Mouse (Mus musculus): ENCODE measurements at regions not wholly inside any gene's neighbourhood (a gene's known extent, or its start where the extent isn't known, plus 50 kb on each side); places are given as distances from the start of the nearest gene placed in this dataset.

DNA sequence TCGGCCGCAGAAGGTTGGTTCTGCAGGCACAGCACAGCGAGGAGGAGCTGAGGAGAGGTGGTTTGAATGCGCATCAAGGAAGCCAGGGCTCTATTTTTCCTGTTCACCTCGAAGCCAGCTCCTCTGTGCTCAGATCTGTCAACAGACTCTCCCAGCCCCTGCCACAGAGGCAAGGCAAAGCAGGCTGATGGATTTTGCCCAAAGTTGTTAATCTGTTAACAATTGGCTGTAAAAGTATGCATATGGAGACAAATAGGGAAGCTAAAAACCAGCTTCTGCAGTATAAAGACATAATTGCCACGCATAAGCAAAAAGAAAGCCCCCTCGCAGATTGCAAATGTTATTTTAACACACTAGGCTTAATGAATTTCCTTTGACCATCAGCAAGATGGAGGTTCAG, 343.3 kb upstream of the Kif2a start:
- no peak for DNase-seq

DNA sequence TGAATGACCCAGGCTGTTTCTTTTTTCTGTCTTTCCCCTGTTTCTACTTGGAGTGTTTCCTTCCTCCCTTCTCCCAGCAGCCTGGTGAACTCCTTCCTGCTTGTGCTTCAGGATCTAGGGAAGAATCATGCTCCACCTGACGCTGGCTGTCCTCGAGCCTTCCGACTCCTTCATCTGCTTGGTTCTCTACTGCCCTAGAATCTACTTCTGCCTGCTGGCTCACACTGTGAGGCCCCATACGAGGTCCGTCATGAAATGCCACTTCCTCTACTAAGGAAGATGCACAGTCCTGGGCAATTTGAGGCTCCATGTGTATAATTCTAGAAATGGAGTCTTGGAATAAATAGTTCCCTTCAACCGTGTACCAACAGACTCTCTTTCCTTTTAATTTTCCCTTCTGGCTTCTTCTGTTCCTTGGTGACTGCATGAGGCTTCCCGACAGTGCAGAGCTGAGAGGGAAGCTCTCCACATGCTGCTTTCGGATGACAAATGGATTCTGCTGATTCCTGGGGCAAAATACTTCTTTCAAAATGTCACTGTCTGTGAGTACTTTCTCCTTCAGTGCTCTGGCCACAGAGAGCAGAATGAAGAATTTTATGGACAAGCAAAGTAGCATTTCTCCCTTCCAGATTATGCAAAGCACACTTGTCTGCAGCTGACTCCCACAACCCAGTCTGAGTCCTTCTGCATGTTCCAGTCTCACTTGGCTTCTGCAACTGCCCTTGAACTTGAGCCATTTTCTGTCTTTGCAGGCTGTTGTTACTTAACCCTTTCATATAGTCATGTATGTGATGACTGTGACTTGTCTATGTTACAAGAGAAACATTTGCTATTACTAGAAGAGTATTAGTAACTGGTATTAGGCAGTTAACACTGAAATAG, 341.1 kb upstream of the Kif2a start:
- peak; percentile 7 for DNase-seq

DNA sequence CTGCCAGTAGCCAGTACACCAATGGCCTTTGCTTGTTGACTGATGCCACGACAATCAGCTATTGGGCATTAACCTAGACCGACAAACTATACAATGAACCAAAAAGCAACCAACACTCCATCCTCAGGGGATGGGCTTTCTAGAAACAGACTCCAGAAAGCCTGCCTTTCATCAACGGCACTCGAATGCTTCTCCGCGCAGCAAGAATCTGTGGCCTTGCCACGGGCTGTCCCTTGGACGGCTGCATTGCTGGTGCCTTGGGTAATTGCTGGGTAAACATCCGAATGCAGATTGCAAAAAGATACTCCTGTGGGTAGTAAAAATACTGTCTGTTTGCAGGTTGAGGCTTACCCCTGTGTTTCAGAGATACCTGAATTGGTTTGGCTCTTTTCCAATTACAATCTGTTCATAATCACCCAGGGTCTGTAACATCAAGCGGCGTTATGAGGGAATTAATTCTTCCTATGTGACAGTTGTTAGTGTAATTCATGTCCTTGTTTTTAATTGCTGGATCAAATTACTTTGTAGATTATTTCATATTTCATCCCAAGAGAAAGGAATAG, 319.0 kb upstream of the Kif2a start:
- no peak for DNase-seq

DNA sequence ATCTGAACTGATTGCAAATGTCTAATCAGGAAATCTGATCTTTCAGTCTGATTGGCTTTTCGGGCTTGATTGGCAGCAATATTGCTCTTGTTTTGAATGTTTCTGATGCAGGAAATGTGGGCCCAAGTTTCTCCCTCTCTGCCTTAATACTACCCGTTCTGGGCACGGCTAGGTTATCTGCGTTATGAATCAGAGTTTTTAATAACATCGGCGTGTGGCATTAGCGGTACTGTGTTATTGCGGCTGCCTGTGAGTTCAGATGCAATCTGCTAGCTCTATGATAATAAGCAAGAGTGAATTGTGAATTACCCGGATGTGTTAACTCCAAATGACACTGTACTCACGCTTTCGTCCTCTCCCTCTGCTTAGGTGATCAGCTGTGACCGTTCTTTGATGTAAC, 316.2 kb upstream of the Kif2a start:
- DNase-seq, result no peak

DNA sequence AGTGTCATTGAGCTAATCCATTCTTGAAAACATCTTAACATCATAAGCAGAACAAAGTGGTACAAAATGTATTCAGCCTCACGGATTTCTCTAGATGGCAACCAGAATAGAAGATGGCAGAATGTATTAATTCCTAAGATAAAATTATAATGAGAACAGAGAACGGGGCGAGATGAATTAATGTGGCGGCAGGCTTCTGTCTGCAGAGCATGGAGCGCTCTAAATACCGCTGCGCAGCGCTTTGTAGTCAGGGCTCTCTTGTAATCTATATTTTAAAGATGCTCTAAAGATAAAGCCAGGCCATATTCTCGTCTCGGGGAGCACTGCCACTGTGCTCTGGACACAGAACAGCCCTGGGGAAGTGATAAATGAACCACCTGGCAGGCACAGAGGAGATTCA, 315.2 kb upstream of the Kif2a start:
- DNase-seq, result no peak

DNA sequence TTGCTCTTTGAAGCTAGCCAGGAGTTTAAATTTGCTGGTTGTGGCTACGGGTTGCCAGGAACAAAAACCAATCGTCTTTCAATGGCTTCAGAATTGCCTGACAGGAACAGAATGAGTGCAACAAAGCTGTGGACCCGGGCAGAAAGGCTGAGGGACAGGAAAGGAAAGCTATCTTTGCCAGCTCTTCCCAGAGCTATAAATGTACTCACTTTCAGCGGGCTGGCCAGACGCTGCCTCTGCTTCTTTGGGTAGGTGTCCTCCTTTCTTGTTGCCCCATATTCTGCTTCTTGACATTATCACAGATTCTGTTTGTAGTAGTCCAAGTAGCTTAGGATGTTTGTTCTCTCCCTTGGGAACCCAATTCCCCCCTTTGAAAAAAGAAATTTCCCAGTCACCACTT, 307.4 kb upstream of the Kif2a start:
- no peak for DNase-seq

DNA sequence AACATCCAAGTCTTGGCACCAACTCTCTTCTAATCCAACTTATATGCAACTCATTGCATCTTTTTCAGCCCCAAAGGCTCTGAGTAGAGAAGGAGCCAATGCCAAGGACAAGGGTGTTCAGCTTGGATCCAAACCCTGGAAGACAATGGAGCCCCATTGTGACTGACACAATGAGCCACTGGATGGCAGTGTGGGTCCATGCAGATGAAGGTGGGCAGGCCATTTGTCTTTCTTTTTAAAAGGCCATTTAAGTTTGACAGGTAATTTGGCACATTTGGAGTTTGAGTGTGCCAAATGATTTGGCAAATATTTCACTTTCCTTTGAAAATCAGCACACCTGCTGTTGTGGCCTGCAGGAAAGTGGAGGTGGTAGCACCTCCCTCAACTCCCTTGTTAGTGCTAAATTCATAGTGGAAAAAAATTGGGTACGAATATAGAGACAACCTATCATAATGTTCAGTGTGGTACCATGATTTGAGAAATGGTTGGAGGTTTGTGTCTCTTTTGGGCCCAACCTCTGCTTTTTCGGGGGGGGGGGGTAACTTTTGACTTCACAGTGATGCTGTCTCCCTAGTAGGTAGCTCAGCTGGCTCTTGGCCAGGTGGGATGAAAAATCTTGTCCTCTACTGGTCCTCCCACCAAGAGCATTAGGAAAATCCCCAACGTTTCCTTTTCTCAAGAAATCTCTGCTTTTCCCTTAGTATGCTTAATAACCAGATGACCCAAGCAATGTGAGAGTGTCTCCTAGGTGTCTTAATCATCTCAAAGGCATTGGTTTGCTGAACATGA, 304.0 kb upstream of the Kif2a start:
- DNase-seq, result peak; percentile 70

DNA sequence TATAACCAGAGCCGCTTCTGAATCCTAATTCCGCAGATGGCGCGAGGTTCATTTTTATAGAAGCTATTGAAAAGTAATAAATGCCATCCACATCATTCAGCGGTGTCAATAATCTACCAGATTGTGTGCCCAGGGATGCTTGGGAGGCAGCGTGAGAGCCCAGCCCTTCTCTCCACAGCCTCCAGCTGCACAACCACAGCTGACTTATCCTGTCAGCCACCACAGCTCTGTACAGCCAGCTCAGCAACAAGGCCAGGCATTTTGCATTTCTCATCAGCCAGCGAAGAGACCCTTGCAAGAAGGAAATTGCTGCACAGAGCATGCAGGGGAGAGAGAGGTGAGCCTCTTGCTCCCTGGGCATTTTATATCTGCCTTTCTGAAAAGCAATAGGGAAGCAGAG, 292.8 kb upstream of the Kif2a start:
- DNase-seq, result no peak

DNA sequence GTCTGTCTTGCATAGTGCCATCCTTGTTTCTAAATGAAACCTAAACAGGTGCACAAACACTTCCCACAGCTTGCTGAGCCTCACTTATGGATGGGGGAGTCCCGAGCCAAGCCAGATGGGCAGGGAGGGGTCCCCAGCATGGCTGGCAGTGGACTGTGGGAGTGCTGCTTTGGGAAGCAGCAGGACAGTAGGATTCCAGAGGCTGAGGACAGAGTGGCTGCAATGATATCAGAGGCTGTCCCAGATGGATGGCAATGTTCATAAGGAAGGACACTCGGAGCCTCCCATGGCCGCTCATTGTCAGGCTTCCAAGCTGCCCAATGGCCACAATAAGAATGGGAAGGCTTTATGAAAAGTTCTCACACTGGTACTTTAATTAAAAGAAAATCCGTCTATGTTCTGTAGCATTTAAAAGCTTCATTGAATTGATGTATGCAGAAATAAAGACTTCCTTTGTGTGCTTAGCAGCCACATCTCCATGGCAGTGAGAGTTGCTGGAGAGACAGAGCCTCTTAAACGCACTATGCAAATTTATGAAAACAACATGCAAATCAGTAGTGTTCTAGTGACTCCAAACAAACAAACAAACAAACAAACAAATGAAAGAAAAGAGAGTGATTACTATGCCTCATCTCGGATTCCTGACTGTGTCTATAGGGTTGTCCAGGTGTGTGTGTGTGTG, 287.2 kb upstream of the Kif2a start:
- DNase-seq, result no peak

DNA sequence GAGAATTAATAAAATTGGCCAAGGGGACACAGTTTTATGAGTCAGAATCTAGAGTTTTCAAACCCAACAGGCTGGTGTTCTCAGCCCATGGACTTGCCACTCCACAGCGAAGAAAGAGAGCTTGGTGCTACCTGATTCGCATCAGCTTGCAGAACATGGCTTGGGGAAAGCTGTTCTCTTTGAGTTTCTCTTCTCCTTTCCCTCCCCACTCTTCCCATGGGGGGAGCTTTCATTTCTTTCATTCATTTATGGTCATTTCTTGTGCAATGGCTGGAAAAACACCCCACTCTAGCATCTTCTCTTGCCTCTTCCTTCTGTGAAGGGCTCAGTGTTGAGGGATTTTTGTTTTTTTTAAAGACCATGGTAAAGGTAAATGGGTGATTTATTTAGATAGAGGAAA, 286.5 kb upstream of the Kif2a start:
- DNase-seq, result no peak

DNA sequence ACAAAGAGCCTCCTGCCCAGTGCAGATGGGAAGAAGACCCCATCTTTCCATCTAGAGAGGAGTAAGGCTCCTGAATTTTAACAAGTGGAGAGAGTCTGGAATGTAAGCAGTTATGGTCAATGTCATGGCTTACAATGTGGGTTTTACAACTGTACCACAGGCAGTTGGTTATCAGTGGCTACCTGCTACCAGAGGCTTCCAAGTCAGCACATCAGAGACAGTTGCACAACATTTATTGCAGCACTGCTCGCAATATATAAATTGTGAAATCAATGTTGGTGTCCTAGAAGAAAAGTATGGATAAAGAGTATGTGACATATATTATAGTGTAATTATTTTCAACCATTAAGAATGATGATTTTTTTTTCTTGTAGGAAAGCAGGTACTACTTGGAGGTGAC, 285.0 kb upstream of the Kif2a start:
- no peak for DNase-seq

DNA sequence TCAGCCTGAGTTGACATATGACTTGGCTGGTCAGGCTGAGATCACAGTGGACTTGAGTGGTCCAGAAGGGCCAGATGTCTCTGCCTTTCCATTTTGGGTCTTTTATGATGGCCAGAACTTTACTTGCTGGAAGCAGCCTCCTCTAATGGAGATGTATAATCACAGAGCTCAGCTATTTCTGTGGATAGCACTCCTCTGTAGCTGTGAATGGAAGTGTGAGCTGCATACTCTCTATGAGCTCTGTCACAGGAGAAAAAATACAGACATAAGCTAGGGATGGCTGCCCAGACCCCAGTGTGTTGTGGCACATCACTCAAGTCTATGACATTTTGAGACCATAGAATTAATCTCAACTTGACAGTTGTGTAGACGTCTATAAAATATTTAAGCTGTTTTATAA, 284.3 kb upstream of the Kif2a start:
- no peak for DNase-seq

DNA sequence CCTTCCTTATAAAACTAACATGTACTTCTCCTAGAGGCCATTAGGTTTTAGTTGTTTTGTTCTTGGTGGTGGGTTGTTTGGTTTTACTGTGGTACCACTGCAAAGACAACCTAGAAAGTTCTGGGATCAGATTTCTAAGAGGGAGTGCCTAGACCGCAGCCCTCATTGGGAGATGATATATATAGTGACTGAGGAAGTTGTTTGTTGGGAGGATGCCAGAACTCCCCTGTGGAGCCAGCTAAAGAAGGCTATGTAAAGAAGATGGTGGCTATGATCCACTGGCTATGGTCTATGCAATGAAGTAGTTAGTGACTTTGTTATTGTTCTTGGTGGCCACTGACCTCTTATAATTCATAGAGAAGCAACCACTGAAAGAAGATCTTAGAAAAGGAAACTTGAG, 283.8 kb upstream of the Kif2a start:
- DNase-seq, result no peak

DNA sequence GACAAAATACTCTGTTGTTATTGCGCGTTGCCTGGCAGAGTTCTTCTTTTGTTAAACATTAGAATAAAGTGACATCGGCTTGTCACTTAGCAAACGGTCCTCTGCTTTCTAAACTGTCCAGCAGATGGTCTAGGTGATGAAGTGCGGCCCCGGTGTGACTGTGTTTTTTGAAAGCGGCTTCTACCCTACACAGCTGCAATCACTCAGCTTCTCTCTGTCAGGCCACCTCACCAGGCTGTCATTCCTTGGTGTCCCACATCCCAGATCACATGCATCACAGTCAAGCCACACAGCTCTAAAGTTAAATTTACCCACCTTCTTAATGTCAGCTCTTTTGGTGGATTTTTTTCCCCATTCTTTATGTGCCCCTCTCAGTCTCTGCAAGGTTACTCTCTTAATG, 282.0 kb upstream of the Kif2a start:
- no peak for DNase-seq

DNA sequence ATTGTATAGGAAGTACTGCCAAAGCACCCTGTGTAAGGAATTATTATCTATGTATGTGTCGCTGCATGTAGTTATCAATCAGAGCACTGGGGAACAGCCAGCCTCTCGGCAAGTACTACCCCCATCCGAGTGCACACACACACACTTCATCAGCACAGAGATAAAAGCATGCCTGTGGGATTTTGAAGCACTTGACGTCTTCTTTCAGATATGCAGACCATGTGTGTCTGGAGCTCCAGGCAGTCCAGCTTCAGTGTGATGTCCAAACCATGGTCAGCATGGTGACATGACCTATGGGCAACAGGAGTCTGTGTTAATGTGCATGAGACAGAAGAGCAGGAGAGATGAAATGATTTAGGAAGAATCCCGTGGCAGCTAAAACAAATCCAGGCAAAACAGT, 281.4 kb upstream of the Kif2a start:
- no peak for DNase-seq

DNA sequence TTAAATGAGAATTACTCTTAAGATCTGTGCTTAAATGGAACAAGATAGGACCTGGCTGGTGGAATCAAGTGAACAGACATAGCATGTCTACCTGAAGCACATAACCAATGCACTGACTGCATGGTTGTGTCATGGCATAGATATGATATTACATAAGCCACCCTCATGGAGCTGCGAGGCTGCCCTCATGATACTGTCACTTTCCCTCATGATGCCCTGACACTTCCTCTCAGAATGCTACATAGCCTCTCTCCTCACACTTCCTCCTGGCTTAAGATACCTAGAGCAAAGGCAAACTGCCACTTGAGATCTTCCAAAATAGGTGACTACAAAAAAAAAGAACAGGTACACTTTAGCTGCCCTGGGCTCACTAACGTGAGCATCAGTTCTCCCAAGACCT, 278.9 kb upstream of the Kif2a start:
- DNase-seq, result no peak

DNA sequence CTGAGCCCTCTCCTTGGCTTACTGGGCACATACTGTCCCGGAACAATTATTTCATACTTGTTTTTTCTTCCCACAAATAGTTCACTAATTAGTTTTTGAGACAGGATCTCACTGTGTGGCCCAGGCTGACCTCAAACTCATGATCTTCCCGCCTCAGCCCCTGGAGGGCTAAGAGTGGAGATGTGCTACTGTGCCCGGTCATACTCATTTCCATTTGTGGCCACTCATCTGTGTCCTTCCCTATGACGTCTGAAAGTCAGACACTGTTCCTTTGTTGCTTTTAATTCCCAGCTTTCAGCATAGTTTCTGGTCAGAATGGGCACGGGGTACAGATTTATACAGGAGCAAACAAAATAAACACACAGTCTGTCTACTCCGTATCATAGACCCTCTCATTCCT, 242.7 kb upstream of the Kif2a start:
- DNase-seq, result no peak

DNA sequence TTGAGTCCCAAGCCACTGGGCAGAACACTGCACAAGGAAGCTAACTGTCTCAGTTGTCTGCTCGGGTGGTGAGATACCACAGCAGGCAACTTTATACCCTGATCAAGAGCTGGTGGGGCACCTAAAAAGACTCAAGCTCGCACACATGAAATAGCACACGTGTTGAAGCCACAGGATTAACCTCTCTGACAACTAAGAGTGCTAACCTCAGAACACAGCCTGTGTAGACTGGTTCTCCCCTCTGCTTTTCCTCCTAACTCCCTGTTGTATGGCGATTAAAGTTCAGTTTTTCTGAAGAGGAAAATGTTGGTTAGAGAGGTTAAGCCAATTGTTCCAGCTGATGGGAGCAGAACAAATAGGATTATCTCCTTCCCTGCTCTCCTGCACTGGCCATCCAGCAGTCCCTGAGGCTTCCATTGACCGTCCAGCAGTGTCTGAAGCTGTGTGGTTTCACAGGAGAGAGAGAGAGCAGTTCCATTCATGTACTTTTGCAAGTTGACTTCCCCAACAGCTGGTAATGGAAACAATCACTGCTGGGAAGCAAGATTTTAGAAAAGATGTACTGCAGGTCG, 239.6 kb upstream of the Kif2a start:
- no peak for DNase-seq

DNA sequence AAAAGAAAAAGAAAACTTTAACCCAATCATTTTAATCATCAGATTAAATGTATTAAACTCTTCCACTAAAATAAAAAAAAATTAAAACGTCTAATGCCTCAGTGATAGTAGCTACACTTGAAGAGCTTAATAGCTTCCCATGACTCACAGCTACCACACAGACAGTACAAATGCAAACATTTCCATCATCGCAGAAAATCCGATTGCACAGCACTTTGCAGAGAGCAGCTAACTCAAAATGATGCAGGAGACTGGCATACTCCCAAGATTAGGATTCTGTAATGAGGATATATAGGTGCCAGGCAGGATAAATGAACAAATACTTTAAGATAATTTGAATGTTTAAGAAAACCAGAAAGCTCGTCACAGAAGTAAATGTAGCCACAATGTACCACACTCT, 238.3 kb upstream of the Kif2a start:
- no peak for DNase-seq

DNA sequence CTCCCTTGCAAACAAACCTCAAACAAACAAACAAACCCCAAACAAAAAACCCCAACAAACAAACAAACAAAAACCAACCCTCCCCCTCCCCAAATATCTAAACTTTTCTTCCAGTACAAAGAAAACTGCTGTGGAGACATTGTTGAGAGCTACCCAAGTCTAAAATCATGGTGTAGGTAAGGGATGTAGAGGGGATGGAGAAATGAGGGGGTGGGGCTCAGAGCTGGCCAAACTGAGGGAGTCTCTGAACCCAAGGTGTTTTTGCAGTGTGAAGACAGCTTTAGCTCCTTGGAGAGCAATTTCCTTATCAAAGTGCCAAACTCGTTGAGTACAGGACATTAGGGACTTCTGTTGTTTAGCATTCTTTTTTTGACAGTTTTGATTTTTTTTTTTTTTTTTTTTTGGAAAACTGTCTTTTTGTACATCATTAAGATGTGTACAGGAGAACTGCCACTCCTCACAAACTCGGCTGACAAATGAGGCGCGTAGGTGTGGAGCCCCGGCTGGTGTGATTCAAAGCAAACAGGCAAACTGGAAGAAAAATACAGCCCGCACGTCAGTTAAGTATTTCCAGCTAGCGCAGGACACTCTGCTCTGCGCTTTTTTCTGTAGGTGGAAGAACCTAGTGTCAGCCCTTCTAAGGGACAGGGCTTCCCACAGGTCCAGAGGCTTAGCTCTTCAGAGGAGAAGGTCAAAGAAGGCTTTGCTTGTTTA, 226.0 kb upstream of the Kif2a start:
- DNase-seq, result no peak

DNA sequence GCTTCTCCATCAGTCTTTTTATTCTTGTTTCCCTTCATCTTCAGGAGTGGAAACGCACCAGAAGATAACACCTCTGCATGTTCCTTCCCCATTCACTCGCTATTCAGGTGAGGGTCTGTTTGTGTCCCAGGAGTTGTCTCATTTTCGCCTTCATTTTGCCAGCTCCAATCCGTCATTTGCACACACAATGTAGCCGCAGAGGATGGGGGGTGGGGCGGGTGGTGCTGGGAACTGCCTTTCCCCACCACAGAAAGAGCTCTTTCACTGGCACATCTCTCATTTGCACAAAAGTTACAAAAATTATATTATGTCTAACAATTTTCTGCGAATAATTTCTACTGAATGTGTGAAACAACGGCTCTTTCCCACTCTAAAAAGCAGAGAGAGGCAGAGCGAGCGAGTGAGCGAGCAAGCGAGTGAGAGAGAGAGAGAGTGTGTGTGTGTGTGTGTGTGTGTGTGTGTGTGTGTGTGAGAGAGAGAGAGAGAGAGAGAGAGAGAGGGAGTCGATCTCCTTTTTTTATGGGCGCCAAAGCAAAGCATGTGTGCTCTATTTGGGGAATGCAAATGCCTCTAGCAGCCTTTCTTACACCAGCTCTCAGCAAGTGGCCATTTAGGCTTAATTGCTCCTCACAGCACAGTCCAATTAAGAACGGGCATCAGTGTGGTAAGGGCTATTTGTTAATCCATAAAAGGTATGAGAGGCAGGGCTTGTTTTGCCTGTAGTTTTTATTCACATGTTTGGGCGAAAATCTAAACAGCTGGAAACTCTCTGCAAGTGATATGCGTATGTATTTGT, 225.2 kb upstream of the Kif2a start:
- no peak for DNase-seq

DNA sequence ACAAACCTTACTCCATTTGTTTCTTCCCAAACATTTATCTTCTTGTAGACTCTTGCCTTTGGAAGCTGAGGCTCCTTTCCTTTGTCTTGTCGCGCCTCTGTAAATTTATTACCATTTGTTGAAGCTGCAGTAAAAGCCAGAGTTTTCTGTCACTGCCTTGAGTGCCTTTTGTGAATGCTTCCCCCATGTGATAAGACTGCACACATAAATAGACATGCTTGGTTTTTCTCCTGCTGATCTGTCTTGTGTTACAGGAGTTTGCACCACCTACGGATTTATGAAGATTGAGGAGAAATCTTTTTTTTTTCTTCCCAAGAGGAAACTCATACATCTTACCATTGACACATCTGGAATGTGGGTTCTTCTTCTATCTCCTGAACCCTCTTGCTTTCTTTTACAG, 222.2 kb upstream of the Kif2a start:
- no peak for DNase-seq
